Mouse (Mus musculus) NIH3T3 (cell line): Measurements from ENCODE around the gene Slc28a2.
"Not testable (repeated sequence)": the region's sequence is repeated elsewhere in the genome, so short reads cannot be mapped to it uniquely, and the experiment has no call there.

Experiments used
- DNase-seq: peaks from one replicate; pipeline ENCODE4 v3.0.0-alpha.2; 2012; ENCODE audit warnings: low read depth

The Slc28a2 gene

GRCm38 (mm10) chr2:122467351-122468013 lies 41.2 kb downstream of the Slc28a2 start:
- peak; percentile 52 for DNase-seq

- DNase-seq: no peak
These were observed 42.9 kb downstream of the Slc28a2 start for GRCm38 (mm10) chr2:122469221-122469620.

- DNase-seq: peak; percentile 6
These were observed 50.3 kb downstream of the Slc28a2 start for GRCm38 (mm10) chr2:122476585-122476984.

- not testable (repeated sequence) for DNase-seq
These were observed 57.5 kb downstream of the Slc28a2 start for GRCm38 (mm10) chr2:122483787-122484186.

- DNase-seq: no peak
These were observed 58.4 kb downstream of the Slc28a2 start, which contains the start of gene Gm14085 for GRCm38 (mm10) chr2:122484641-122485040. Gm14085 (plus strand) TSS chr2:122484941.

GRCm38 (mm10) chr2:122485654-122486053 lies 59.4 kb downstream of the Slc28a2 start:
- DNase-seq: not testable (repeated sequence)

GRCm38 (mm10) chr2:122486122-122486521 lies 59.8 kb downstream of the Slc28a2 start:
- DNase-seq: not testable (repeated sequence)

- DNase-seq: no peak
These were observed 60.4 kb downstream of the Slc28a2 start for GRCm38 (mm10) chr2:122486674-122487073.
